Mouse (Mus musculus) ES-Bruce4 (cell line): ENCODE data around the gene Ubtf. TPM values are rescaled to one million over a fixed set of nuclear protein-coding genes. Genes with fewer than 3 reads are reported as not detected.

Experiments
- H3K27ac ChIP-seq: 2 replicates; pipeline ENCODE4 v1.5.1; 2012; ENCODE audit warnings: low read length, inconsistent platforms; ENCODE audit not compliant: insufficient read depth
- H3K27me3 ChIP-seq: 2 replicates; pipeline ENCODE4 v1.6.1; 2012; ENCODE audit warnings: mild to moderate bottlenecking, low read length, inconsistent platforms; ENCODE audit not compliant: control insufficient read depth, poor library complexity, insufficient read depth, severe bottlenecking
- H3K36me3 ChIP-seq: 2 replicates; pipeline ENCODE4 v1.6.1; 2012; ENCODE audit warnings: inconsistent platforms, mild to moderate bottlenecking, low read length, moderate library complexity; ENCODE audit not compliant: control insufficient read depth, poor library complexity, insufficient read depth, severe bottlenecking
- H3K4me1 ChIP-seq: one replicate; pipeline ENCODE4 v1.8.1; 2011; ENCODE audit warnings: low read length; ENCODE audit not compliant: control insufficient read depth, insufficient read depth
- H3K4me3 ChIP-seq: 2 replicates; pipeline ENCODE4 v1.5.1; 2011; ENCODE audit warnings: low read depth, mild to moderate bottlenecking, low read length
- H3K9ac ChIP-seq: 2 replicates; pipeline ENCODE4 v1.6.1; 2012; ENCODE audit warnings: low read depth, mild to moderate bottlenecking, inconsistent platforms; ENCODE audit not compliant: poor library complexity, severe bottlenecking
- H3K9me3 ChIP-seq: replicated peaks from 2 replicates; pipeline ENCODE4 v1.6.1; 2012; ENCODE audit warnings: mild to moderate bottlenecking, low read length, inconsistent platforms; ENCODE audit not compliant: control insufficient read depth, poor library complexity, insufficient read depth, severe bottlenecking
- CTCF ChIP-seq: IDR thresholded peaks from one replicate; pipeline ENCODE4 v1.8.1; 2011; ENCODE audit warnings: low read depth, low read length
- EP300 ChIP-seq: IDR thresholded peaks from 2 replicates; pipeline ENCODE4 v1.6.1; 2011; ENCODE audit warnings: low read depth, low read length; ENCODE audit not compliant: insufficient read depth
- POLR2A ChIP-seq: IDR thresholded peaks from one replicate; pipeline ENCODE4 v1.8.1; 2011; ENCODE audit warnings: low read length; ENCODE audit not compliant: insufficient read depth
- polyA plus RNA-seq: library from polyadenylated mRNA; stranded (reverse); fragments of >200 nt; gene quantifications from 2 replicates; pipeline ENCODE4 v1.2.4, GENCODE M21; 2011; ENCODE audit warnings: low read depth; ENCODE audit not compliant: missing spikeins, insufficient read depth, insufficient read length

The Ubtf gene
- polyA plus RNA-seq, 1 experiment: 82.0 TPM

GRCm38 (mm10) chr11:102356190-102356589, 36.6 kb upstream of the Ubtf start:
- peaks cover 9% of the 10 kb centered on the region for H3K4me1 ChIP-seq
- TF ChIP-seq EP300 (no peak), POLR2A (no peak), CTCF (no peak)
- H3K9ac ChIP-seq: no peak overlapping the region
- H3K9me3 ChIP-seq: no peaks in the 10 kb centered on the region
- H3K36me3 ChIP-seq: no peaks in the 10 kb centered on the region
- no peak overlapping the region for H3K27ac ChIP-seq
- no peak overlapping the region for H3K4me3 ChIP-seq
- no peaks in the 10 kb centered on the region for H3K27me3 ChIP-seq

- Histone ChIP-seq H3K9ac (no peak overlapping the region), H3K27ac (no peak overlapping the region), H3K4me3 (no peak overlapping the region), H3K4me1 (peaks cover 9% of the 10 kb centered on the region), H3K27me3 (no peaks in the 10 kb centered on the region), H3K36me3 (no peaks in the 10 kb centered on the region), H3K9me3 (no peaks in the 10 kb centered on the region)
- TF ChIP-seq CTCF: no peak
- TF ChIP-seq POLR2A: no peak
- TF ChIP-seq EP300: no peak
Observed at GRCm38 (mm10) chr11:102355501-102355900, 36.0 kb upstream of the Ubtf start.

GRCm38 (mm10) chr11:102353021-102353431, 33.5 kb upstream of the Ubtf start:
- Histone ChIP-seq H3K9me3 (no peaks in the 10 kb centered on the region), H3K27me3 (no peaks in the 10 kb centered on the region), H3K4me1 (peaks cover 11% of the 10 kb centered on the region), H3K9ac (no peak overlapping the region), H3K36me3 (no peaks in the 10 kb centered on the region), H3K4me3 (no peak overlapping the region), H3K27ac (no peak overlapping the region)
- no peak for TF ChIP-seq POLR2A
- no peak for TF ChIP-seq CTCF
- no peak for TF ChIP-seq EP300

- Histone ChIP-seq H3K36me3 (no peaks in the 10 kb centered on the region), H3K4me1 (peaks cover 11% of the 10 kb centered on the region), H3K9ac (no peak overlapping the region), H3K27me3 (no peaks in the 10 kb centered on the region), H3K9me3 (no peaks in the 10 kb centered on the region), H3K4me3 (no peak overlapping the region), H3K27ac (no peak overlapping the region)
- TF ChIP-seq CTCF: no peak
- TF ChIP-seq EP300: no peak
- TF ChIP-seq POLR2A: no peak
Observed at GRCm38 (mm10) chr11:102352378-102352777, 32.8 kb upstream of the Ubtf start.

- Histone ChIP-seq H3K9ac (no peak overlapping the region), H3K27ac (no peak overlapping the region), H3K27me3 (no peaks in the 10 kb centered on the region), H3K9me3 (no peaks in the 10 kb centered on the region), H3K4me3 (no peak overlapping the region), H3K4me1 (peaks cover 11% of the 10 kb centered on the region), H3K36me3 (no peaks in the 10 kb centered on the region)
- no peak for TF ChIP-seq EP300
- TF ChIP-seq POLR2A: no peak
- no peak for TF ChIP-seq CTCF
Observed at GRCm38 (mm10) chr11:102350981-102351523, 31.5 kb upstream of the Ubtf start.

GRCm38 (mm10) chr11:102350416-102350815, 30.9 kb upstream of the Ubtf start:
- Histone ChIP-seq H3K27me3 (no peaks in the 10 kb centered on the region), H3K36me3 (no peaks in the 10 kb centered on the region), H3K9ac (no peak overlapping the region), H3K27ac (no peak overlapping the region), H3K9me3 (no peaks in the 10 kb centered on the region), H3K4me1 (peaks cover 11% of the 10 kb centered on the region), H3K4me3 (no peak overlapping the region)
- TF ChIP-seq EP300: no peak
- no peak for TF ChIP-seq CTCF
- no peak for TF ChIP-seq POLR2A
